Comparison of ENCODE assay signal across 8 mouse cellular contexts in the genomic region with DNA sequence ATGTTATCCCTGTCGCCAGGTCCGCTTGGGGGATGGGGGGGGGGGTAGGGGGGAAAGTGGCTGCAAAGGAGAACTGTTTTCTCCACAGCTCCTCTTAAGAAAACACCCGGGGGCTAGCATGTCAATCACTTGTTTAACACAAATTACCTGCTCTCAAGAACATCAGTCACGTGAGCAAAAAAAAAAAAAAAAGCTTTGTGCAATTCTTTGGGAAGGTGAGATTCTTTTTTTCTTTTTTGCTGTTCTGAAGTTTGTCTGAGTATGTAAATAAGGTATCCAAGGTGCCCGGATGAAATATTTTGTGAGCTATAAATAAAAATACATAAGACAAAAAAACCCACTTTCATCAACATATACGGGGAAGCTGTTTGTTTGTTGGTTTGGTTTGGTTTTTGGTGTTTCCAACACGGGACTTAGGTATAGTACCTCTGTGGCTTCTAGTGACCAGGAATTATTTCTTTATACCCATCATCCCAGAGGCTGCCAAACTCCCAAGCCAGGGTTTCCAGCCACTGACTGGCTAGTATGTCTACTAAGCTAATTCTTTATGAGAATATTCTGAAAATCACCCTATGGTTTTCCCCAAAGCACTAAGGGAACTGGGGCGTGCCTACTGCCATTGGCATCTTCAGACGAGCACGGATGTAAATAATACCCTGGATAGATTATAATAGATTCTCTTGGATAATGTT. TPM values are rescaled to one million over a fixed set of nuclear protein-coding genes. Genes with fewer than 3 reads are reported as not detected.
A peak's percentile ranks its signal among the peaks of the same experiment; 100 is the strongest.
DNase-seq lines count a peak whose midpoint lies in the region; ATAC-seq and TF ChIP-seq lines count a peak whose summit lies in the region.

No protein-coding gene starts in this region.

- no peak for TF ChIP-seq POLR2A in spleen, adult 2 months (IDR thresholded peaks at IDR 0.05; ENCODE audit: low read depth, low read length)

- no peaks in the 10 kb centered on the region; the same call in 1 of the 2 replicates for H3K9me3 ChIP-seq in limb, embryonic 15.5 days
- no peaks in the 10 kb centered on the region for H3K9me3 ChIP-seq in stomach, embryonic 16.5 days (replicated peaks; ENCODE audit: control insufficient read depth, low read length)

- DNase-seq in cerebellum, adult 8-10 months: peak; percentile 15
- DNase-seq in cerebellum, adult 11 months: no peak
- DNase-seq in spleen, adult 2 months (ENCODE audit: low read depth in 1 of 2, low spot score in 2 of 2): no peak
- DNase-seq in spleen, postnatal 10 days (ENCODE audit: low spot score in 2 of 2): no peak
- DNase-seq in right cerebral cortex, adult 2 months (ENCODE audit: low spot score in 2 of 2): no peak
- DNase-seq in ovary, postnatal 36 days (ENCODE audit: low spot score): no peak

- H3K4me2 ChIP-seq in limb, embryonic 15.5 days: peak overlapping the region; percentile 84
- H3K4me2 ChIP-seq in stomach, embryonic 16.5 days (ENCODE audit: low read depth, low read length): peak overlapping the region; percentile 83

- ATAC-seq in limb, embryonic 15.5 days (ENCODE audit: insufficient number of reproducible peaks, low FRiP score, low TSS enrichment, low read depth): no peak
- ATAC-seq in stomach, embryonic 16.5 days (ENCODE audit: insufficient read depth, low FRiP score): no peak

- peaks cover 3% of the 10 kb centered on the region; the same call in 1 of the 2 replicates for H3K4me1 ChIP-seq in spleen, adult 2 months (ENCODE audit: control insufficient read depth, insufficient read depth, insufficient read length)
- H3K4me1 ChIP-seq in limb, embryonic 15.5 days: peaks cover 13% of the 10 kb centered on the region; the same call in 1 of the 2 replicates
- peaks cover 6% of the 10 kb centered on the region for H3K4me1 ChIP-seq in stomach, embryonic 16.5 days (ENCODE audit: control insufficient read depth, insufficient read depth, low read length)

- WGBS in spleen, adult 2 months: 38% methylated on average over 10 of the region's 10 CpGs
- WGBS in limb, embryonic 15.5 days: 28% methylated on average over 10 of the region's 10 CpGs
- 24% methylated on average over 10 of the region's 10 CpGs for WGBS in stomach, embryonic 16.5 days

- TF ChIP-seq CTCF in spleen, adult 2 months (IDR thresholded peaks at IDR 0.05; ENCODE audit: extremely low read depth, insufficient read depth, insufficient read length, insufficient replicate concordance): no peak

- H3K4me3 ChIP-seq in spleen, adult 2 months (ENCODE audit: extremely low read depth, insufficient read depth, insufficient read length): peak overlapping the region; percentile 88
- H3K4me3 ChIP-seq in limb, embryonic 15.5 days: peak overlapping the region; percentile 77
- peak overlapping the region; percentile 90 for H3K4me3 ChIP-seq in stomach, embryonic 16.5 days (replicated peaks; ENCODE audit: low read length)

- no peak overlapping the region; the same call in 1 of the 2 replicates for H3K9ac ChIP-seq in limb, embryonic 15.5 days
- peak overlapping the region; percentile 98 for H3K9ac ChIP-seq in stomach, embryonic 16.5 days (ENCODE audit: low read length)

- no peak overlapping the region for H3K27ac ChIP-seq in spleen, adult 2 months (ENCODE audit: insufficient read depth, low read length)
- H3K27ac ChIP-seq in limb, embryonic 15.5 days: peak overlapping the region; percentile 98
- peak overlapping the region; percentile 100 for H3K27ac ChIP-seq in stomach, embryonic 16.5 days (ENCODE audit: low read length)

- no peaks in the 10 kb centered on the region for H3K36me3 ChIP-seq in spleen, adult 2 months (ENCODE audit: control insufficient read depth, insufficient read depth, low read length)
- peaks cover 13% of the 10 kb centered on the region for H3K36me3 ChIP-seq in limb, embryonic 15.5 days
- no peaks in the 10 kb centered on the region for H3K36me3 ChIP-seq in stomach, embryonic 16.5 days (ENCODE audit: control insufficient read depth, insufficient read depth, low read length)

- peaks cover 14% of the 10 kb centered on the region for H3K27me3 ChIP-seq in spleen, adult 2 months (ENCODE audit: control insufficient read depth, insufficient read depth, low read length)
- no peaks in the 10 kb centered on the region for H3K27me3 ChIP-seq in limb, embryonic 15.5 days
- no peaks in the 10 kb centered on the region for H3K27me3 ChIP-seq in stomach, embryonic 16.5 days (ENCODE audit: control insufficient read depth, insufficient read depth, low read length)

RNA-seq across cellular contexts. Expression of a gene that starts 1.3 kb away (rescaled TPM):
- polyA plus RNA-seq in spleen, adult 2 months (2012; rRNA removed): 162 and 201 TPM in 2 replicates
- polyA plus RNA-seq in limb, embryonic 15.5 days (2015; fragmentation: Nextera tagmentation; extraction: Ambion mirVana): 119 and 142 TPM in 2 replicates
- polyA plus RNA-seq in stomach, embryonic 16.5 days (2015; fragmentation: Nextera tagmentation; extraction: Ambion mirVana): 108 and 110 TPM in 2 replicates
